Mouse (Mus musculus): ENCODE measurements around the gene Olfr285. TPM values are rescaled to one million over a fixed set of nuclear protein-coding genes. Genes with fewer than 3 reads are reported as not detected.

The Olfr285 gene
- not detected in 2 replicates for polyA plus RNA-seq (2012; rRNA removed)

- Histone ChIP-seq H3K4me3 (ENCODE audit: extremely low read depth, insufficient read depth, insufficient read length) (no peak within 1 kb of the TSS), H3K27ac (ENCODE audit: insufficient read depth, low read length) (no peak within 1 kb of the TSS), H3K4me1 (ENCODE audit: control insufficient read depth, insufficient read depth, insufficient read length) (no peaks in the 10 kb centered on the region), H3K27me3 (ENCODE audit: control insufficient read depth, insufficient read depth, low read length) (0 out of 2 replicates have a peak, but pooled peaks cover 2% of the 10 kb centered on the region), H3K36me3 (ENCODE audit: control insufficient read depth, insufficient read depth, low read length) (no peaks in the 10 kb centered on the region)
- no peak for DNase-seq (ENCODE audit: low read depth in 1 of 2, low spot score in 2 of 2)
- TF ChIP-seq CTCF (IDR thresholded peaks at IDR 0.05; ENCODE audit: extremely low read depth, insufficient read depth, insufficient read length, insufficient replicate concordance) (no peak), POLR2A (IDR thresholded peaks at IDR 0.05; ENCODE audit: low read depth, low read length) (no peak)
- WGBS = 89% methylated on average over 5 of the region's 5 CpGs
Observed at GRCm38 (mm10) chr15:98317177-98317724, at the start of gene Olfr285. TSS of gene Olfr285 (minus strand) at chr15:98317353.

- no peak for TF ChIP-seq CTCF (IDR thresholded peaks at IDR 0.05; ENCODE audit: extremely low read depth, insufficient read depth, insufficient read length, insufficient replicate concordance)
- no peak for TF ChIP-seq POLR2A (IDR thresholded peaks at IDR 0.05; ENCODE audit: low read depth, low read length)
- H3K36me3 ChIP-seq (ENCODE audit: control insufficient read depth, insufficient read depth, low read length) = no peaks in the 10 kb centered on the region
- H3K27me3 ChIP-seq (ENCODE audit: control insufficient read depth, insufficient read depth, low read length) = no peaks in the 10 kb centered on the region; the same call in 1 of the 2 replicates
- WGBS = 86% methylated on average over 8 of the region's 8 CpGs
- no peaks in the 10 kb centered on the region for H3K4me1 ChIP-seq (ENCODE audit: control insufficient read depth, insufficient read depth, insufficient read length)
- no peak for DNase-seq (ENCODE audit: low read depth in 1 of 2, low spot score in 2 of 2)
- H3K27ac ChIP-seq (ENCODE audit: insufficient read depth, low read length) = no peak within 1 kb of the TSS
- no peak within 1 kb of the TSS for H3K4me3 ChIP-seq (ENCODE audit: extremely low read depth, insufficient read depth, insufficient read length)
Observed at GRCm38 (mm10) chr15:98340887-98341286, 23.7 kb upstream of the Olfr285 start, which contains the start of gene Olfr284. TSS of gene Olfr284 (minus strand) at chr15:98340987.

GRCm38 (mm10) chr15:98315703-98316102 lies 1.4 kb downstream of the Olfr285 start:
- Histone ChIP-seq H3K4me3 (ENCODE audit: extremely low read depth, insufficient read depth, insufficient read length) (no peak overlapping the region), H3K36me3 (ENCODE audit: control insufficient read depth, insufficient read depth, low read length) (no peaks in the 10 kb centered on the region), H3K27ac (ENCODE audit: insufficient read depth, low read length) (no peak overlapping the region), H3K27me3 (ENCODE audit: control insufficient read depth, insufficient read depth, low read length) (0 out of 2 replicates have a peak, but pooled peaks cover 2% of the 10 kb centered on the region), H3K4me1 (ENCODE audit: control insufficient read depth, insufficient read depth, insufficient read length) (no peaks in the 10 kb centered on the region)
- DNase-seq (ENCODE audit: low read depth in 1 of 2, low spot score in 2 of 2) = no peak
- WGBS = 49% methylated on average over 6 of the region's 6 CpGs
- TF ChIP-seq CTCF (IDR thresholded peaks at IDR 0.05; ENCODE audit: extremely low read depth, insufficient read depth, insufficient read length, insufficient replicate concordance) (no peak), POLR2A (IDR thresholded peaks at IDR 0.05; ENCODE audit: low read depth, low read length) (no peak)

- TF ChIP-seq CTCF (IDR thresholded peaks at IDR 0.05; ENCODE audit: extremely low read depth, insufficient read depth, insufficient read length, insufficient replicate concordance) = no peak
- Histone ChIP-seq H3K4me1 (ENCODE audit: control insufficient read depth, insufficient read depth, insufficient read length) (peaks cover 3% of the 10 kb centered on the region; the same call in 1 of the 2 replicates), H3K4me3 (ENCODE audit: extremely low read depth, insufficient read depth, insufficient read length) (peak within 1 kb of the TSS; percentile 24; the same call in 1 of the 2 replicates), H3K27ac (ENCODE audit: insufficient read depth, low read length) (no peak within 1 kb of the TSS), H3K27me3 (ENCODE audit: control insufficient read depth, insufficient read depth, low read length) (peaks cover 7% of the 10 kb centered on the region), H3K36me3 (ENCODE audit: control insufficient read depth, insufficient read depth, low read length) (no peaks in the 10 kb centered on the region)
- 7% methylated on average over 50 of the region's 60 CpGs for WGBS
- no peak for DNase-seq (ENCODE audit: low read depth in 1 of 2, low spot score in 2 of 2)
Observed at GRCm38 (mm10) chr15:98295628-98296551, 21.3 kb downstream of the Olfr285 start, which contains the start of gene Zfp641. TSS of gene Zfp641 (minus strand) at chr15:98296161.

- Histone ChIP-seq H3K27me3 (ENCODE audit: control insufficient read depth, insufficient read depth, low read length) (peaks cover 7% of the 10 kb centered on the region), H3K4me3 (ENCODE audit: extremely low read depth, insufficient read depth, insufficient read length) (no peak overlapping the region), H3K27ac (ENCODE audit: insufficient read depth, low read length) (no peak overlapping the region), H3K4me1 (ENCODE audit: control insufficient read depth, insufficient read depth, insufficient read length) (peaks cover 3% of the 10 kb centered on the region; the same call in 1 of the 2 replicates), H3K36me3 (ENCODE audit: control insufficient read depth, insufficient read depth, low read length) (no peaks in the 10 kb centered on the region)
- DNase-seq (ENCODE audit: low read depth in 1 of 2, low spot score in 2 of 2) = no peak
- 86% methylated on average over 8 of the region's 8 CpGs for WGBS
- no peak for TF ChIP-seq POLR2A (IDR thresholded peaks at IDR 0.05; ENCODE audit: low read depth, low read length)
- TF ChIP-seq CTCF (IDR thresholded peaks at IDR 0.05; ENCODE audit: extremely low read depth, insufficient read depth, insufficient read length, insufficient replicate concordance) = no peak
Observed at GRCm38 (mm10) chr15:98293651-98294050, 23.5 kb downstream of the Olfr285 start.

GRCm38 (mm10) chr15:98288566-98288965 lies 28.6 kb downstream of the Olfr285 start:
- no peak for DNase-seq (ENCODE audit: low read depth in 1 of 2, low spot score in 2 of 2)
- Histone ChIP-seq H3K4me3 (ENCODE audit: extremely low read depth, insufficient read depth, insufficient read length) (no peak overlapping the region), H3K4me1 (ENCODE audit: control insufficient read depth, insufficient read depth, insufficient read length) (no peaks in the 10 kb centered on the region), H3K36me3 (ENCODE audit: control insufficient read depth, insufficient read depth, low read length) (no peaks in the 10 kb centered on the region), H3K27me3 (ENCODE audit: control insufficient read depth, insufficient read depth, low read length) (no peaks in the 10 kb centered on the region), H3K27ac (ENCODE audit: insufficient read depth, low read length) (no peak overlapping the region)
- TF ChIP-seq POLR2A (IDR thresholded peaks at IDR 0.05; ENCODE audit: low read depth, low read length) (no peak), CTCF (IDR thresholded peaks at IDR 0.05; ENCODE audit: extremely low read depth, insufficient read depth, insufficient read length, insufficient replicate concordance) (no peak)
- WGBS = 80% methylated on average over 12 of the region's 12 CpGs
